In genomic region chr10:123195501-123195900, GRCm38 (mm10) we compare ENCODE assay signal across 8 mouse cellular contexts. TPM values are rescaled to one million over a fixed set of nuclear protein-coding genes. Genes with fewer than 3 reads are reported as not detected.
DNase-seq lines count a peak whose midpoint lies in the region; ATAC-seq and TF ChIP-seq lines count a peak whose summit lies in the region.

No protein-coding gene starts in this region.

- H3K36me3 ChIP-seq in hindbrain, postnatal 0 days (ENCODE audit: insufficient read depth, low read length) = no peaks in the 10 kb centered on the region

- H3K4me1 ChIP-seq in hindbrain, postnatal 0 days (ENCODE audit: insufficient read depth, low read length) = 0 out of 2 replicates have a peak, but pooled peaks cover 6% of the 10 kb centered on the region

- no peak for ATAC-seq in hindbrain, postnatal 0 days

- peak overlapping the region; percentile 94; the same call in 1 of the 2 replicates for H3K9ac ChIP-seq in hindbrain, postnatal 0 days (replicated peaks; ENCODE audit: low read length)

- no peak for DNase-seq in gastrocnemius, adult 2 months
- DNase-seq in gastrocnemius, postnatal 10 days = no peak
- peak; percentile 33 for DNase-seq in brain, adult 2 months (ENCODE audit: low read depth, low spot score)
- DNase-seq in hindbrain, postnatal 0 days (ENCODE audit: low spot score) = no peak
- DNase-seq in lung, postnatal 4 days = peak; percentile 7 to 30
- no peak for DNase-seq in right cerebral cortex, postnatal 14 days
- DNase-seq in thymus, postnatal 25 days = no peak
- DNase-seq in kidney, postnatal 14 days = no peak

- H3K4me2 ChIP-seq in hindbrain, postnatal 0 days (ENCODE audit: low read depth, low read length) = peak overlapping the region; percentile 67

- H3K9me3 ChIP-seq in hindbrain, postnatal 0 days (ENCODE audit: low read length) = no peaks in the 10 kb centered on the region

- intact Hi-C loops in gastrocnemius, adult 2 months (cut with DNase I) = loop anchor here (10.0 kb wide), 1 partner anchor 1101 kb away; the partner anchor contains the start of gene Rxylt1

- no peak for TF ChIP-seq CTCF in gastrocnemius, adult 2 months (IDR thresholded peaks at IDR 0.05)
- TF ChIP-seq CTCF in hindbrain, postnatal 0 days (IDR thresholded peaks at IDR 0.05; ENCODE audit: low read depth) = no peak

- WGBS in hindbrain, postnatal 0 days = 17% methylated on average over 7 of the region's 7 CpGs

- H3K4me3 ChIP-seq in gastrocnemius, adult 2 months = peak overlapping the region; percentile 98
- H3K4me3 ChIP-seq in hindbrain, postnatal 0 days (ENCODE audit: low read length) = peak overlapping the region; percentile 98

- no peaks in the 10 kb centered on the region for H3K27me3 ChIP-seq in hindbrain, postnatal 0 days (ENCODE audit: insufficient read depth, low read length)

- peak overlapping the region; percentile 98 for H3K27ac ChIP-seq in gastrocnemius, adult 2 months
- no peak overlapping the region for H3K27ac ChIP-seq in hindbrain, postnatal 0 days

RNA-seq across cellular contexts. Expression of gene Usp15, which starts 1.3 kb away (rescaled TPM):
- total RNA-seq in gastrocnemius, adult 2 months (2021) = 100 to 1,000 TPM; 171 to 187 TPM
- 100 to 1,000 TPM; 144 to 145 TPM for total RNA-seq in gastrocnemius, postnatal 10 days (2021)
- 41.6 and 48.4 TPM in 2 replicates for total RNA-seq in hindbrain, postnatal 0 days (2014; rRNA removed)
- 64.9 and 68.7 TPM in 2 replicates for polyA plus RNA-seq in hindbrain, postnatal 0 days (2015; fragmentation: Nextera tagmentation; extraction: Ambion mirVana)

Comparison
In these comparisons a context has a peak if more than half of its experiments do, and no peak if none do; other contexts are left out.
1. DNase-seq: peak in brain, adult 2 months (single experiment) and lung, postnatal 4 days (2 of 2); none in gastrocnemius, adult 2 months (single experiment), gastrocnemius, postnatal 10 days (single experiment), hindbrain, postnatal 0 days (single experiment), right cerebral cortex, postnatal 14 days (single experiment), thymus, postnatal 25 days (single experiment) and kidney, postnatal 14 days (single experiment).